Mouse (Mus musculus) kidney, postnatal 36 days (tissue): ENCODE data around the gene Pcyox1.

Experiments used
- DNase-seq, 2 experiments: peaks; one replicate each; pipeline ENCODE4 v3.0.0; 2021 to 2022; ENCODE audit warnings: mixed read lengths in 2 of 2

Gene Pcyox1

GRCm38 (mm10) chr6:86396581-86397256 is at the start of gene Pcyox1:
Pcyox1 (minus strand) TSS chr6:86397154.
- peak; percentile 89 to 94 for DNase-seq

DNA sequence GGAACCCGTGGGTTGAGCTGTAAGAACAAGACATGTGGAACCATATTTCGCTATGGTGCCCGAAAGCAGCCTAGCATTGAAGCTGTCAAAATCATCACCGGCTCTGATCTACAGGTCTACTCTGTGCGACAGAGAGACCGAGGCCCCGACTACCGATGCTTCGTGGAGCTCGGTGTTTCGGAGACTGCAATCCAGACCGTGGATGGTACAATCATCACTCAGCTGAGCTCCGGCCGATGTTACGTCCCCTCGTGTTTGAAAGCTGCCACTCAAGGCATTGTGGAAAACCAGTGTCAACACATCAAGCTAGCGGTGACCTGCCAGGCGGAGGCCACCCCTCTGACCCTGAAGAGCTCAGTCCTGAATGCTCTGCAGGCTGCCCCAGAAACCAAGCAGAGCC is 48.6 kb upstream of the Pcyox1 start:
- no peak for DNase-seq

- no peak for DNase-seq
Observed at GRCm38 (mm10) chr6:86441571-86441970, 44.6 kb upstream of the Pcyox1 start.

- no peak for DNase-seq
Observed at GRCm38 (mm10) chr6:86439531-86439930, 42.6 kb upstream of the Pcyox1 start.

DNA sequence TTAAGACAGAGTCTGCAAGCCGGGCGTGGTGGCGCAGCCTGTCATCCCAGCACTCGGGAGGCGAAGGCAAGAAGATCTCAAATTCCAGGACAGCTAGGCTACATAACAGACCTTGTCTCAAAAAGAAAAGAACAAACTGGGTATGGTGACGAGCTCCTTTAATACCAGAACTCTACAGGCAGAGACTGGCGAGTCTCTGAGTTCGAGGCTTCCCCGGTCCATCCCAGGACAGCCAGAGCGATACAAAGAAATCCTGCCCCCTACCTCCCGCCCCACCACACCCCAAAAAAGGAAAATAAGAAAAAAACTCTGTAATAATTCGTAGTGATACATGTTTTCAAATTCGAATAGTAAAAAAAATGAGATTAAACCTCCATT is 42.2 kb upstream of the Pcyox1 start:
- no peak for DNase-seq

GRCm38 (mm10) chr6:86438272-86439118 is 41.5 kb upstream of the Pcyox1 start, which contains the start of gene C87436:
C87436 (plus strand) TSS chr6:86438374.
- DNase-seq: peak; percentile 96 to 97

GRCm38 (mm10) chr6:86437711-86438110 is 40.8 kb upstream of the Pcyox1 start:
- peak; percentile 53 to 66 for DNase-seq

GRCm38 (mm10) chr6:86433696-86434095 is 36.7 kb upstream of the Pcyox1 start:
- no peak for DNase-seq

DNA sequence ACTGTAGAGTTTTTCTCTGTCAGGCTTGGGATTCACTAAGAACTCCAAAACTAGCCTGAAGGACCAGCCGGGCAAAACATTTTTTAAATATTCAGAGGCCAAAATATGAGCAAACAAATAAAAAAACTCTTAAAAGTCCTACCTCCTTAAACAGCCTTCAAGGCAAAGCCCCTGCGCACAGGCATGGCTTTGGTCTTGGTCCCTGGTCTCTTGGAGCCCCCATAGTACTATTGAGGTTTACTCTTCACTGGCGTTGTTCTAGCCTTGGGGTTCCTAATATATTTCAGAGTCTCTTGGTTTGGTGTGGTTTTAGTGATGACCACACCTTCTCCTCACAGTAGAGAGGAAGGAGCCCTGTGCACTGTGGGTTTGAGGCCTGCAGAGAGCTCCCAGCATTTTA is 34.6 kb upstream of the Pcyox1 start:
- no peak for DNase-seq

DNA sequence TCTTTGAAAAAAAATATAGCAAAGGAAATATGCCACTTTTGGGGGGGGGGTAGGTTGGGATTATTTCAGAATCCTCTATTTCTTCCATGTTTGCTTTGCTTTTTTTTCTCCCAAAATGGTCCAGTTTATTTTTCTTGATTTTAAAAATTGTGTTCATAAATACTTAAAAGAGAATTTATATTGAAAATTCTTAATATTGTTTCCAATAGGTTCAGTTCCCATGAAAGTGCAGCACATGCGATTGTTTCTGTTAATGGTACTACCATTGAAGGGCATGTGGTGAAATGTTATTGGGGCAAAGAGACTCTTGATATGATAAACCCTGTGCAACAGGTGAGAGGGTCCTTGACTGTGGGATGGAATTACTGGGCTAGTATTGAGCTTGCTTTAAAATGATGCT is 29.4 kb upstream of the Pcyox1 start, which contains the start of gene Gm44790:
TSS of gene Gm44790 (plus strand) at position 301 of the 400 bp plus-strand sequence.
- no peak for DNase-seq

GRCm38 (mm10) chr6:86420491-86420890 is 23.5 kb upstream of the Pcyox1 start:
- DNase-seq: no peak

DNA sequence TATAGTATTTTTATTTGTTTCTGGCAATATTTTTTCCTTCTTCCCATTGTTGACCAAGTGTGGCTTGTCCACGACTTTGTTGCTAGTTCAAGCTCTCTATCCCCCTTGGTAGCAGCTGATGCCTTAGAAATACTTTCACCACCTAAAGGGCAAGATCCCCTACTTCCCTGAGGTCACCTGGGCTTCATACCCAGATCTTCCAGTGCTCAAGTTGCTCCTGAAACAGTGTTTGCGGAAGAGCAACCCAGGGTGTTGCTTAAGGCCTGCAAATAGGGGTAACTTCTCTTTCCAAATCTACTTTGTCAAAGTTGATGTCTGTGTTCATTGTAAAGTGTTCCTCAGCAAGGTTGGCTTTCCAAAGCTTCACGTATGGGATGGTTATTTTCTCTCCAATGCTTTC is 22.3 kb upstream of the Pcyox1 start:
- DNase-seq: no peak

- DNase-seq: no peak
Observed at GRCm38 (mm10) chr6:86418711-86419110, 21.8 kb upstream of the Pcyox1 start.

GRCm38 (mm10) chr6:86406306-86406705 is 9.4 kb upstream of the Pcyox1 start:
- no peak for DNase-seq

GRCm38 (mm10) chr6:86404996-86405395 is 8.0 kb upstream of the Pcyox1 start:
- no peak for DNase-seq

DNA sequence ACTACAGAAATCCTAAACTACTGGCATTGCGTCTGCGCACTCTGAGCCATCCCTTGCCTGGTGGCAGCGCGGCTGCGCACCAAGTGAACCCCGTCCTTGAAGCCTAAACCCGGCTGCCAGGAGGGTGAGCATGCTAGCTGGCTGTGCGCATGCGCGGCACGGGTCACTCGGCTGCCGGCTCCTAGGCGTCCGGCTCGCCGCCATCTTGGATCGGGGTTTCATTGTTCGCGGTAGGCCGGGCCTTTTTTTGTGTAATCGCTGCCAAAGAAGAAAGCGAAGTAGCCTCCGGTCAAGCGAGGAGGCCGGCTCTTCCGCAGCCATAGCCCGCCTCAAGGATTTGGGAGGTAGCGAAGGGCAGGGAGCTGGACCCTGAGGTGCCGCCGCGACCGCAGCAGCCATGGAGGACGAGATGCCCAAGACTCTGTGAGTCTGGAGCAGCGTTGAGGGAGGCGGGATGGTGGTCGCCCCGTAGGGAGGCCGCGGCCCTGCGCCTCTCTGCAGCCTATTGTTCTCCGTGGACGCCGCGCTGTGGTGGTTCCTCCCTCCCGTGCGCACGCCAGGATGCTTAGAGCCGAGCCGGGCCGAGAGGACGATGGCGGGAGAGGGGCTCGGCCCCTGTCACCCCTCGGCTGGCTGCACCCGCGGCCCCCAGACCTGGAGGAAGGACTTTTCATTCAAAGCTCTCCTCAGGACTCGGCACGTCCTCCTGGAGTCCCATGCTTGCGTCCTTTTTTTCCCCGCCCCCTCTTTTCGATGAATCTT is 7.3 kb upstream of the Pcyox1 start, which contains the start of gene Tia1:
TSS of gene Tia1 (plus strand) at position 120 of the 762 bp plus-strand sequence.
- peak; percentile 97 to 98 for DNase-seq

DNA sequence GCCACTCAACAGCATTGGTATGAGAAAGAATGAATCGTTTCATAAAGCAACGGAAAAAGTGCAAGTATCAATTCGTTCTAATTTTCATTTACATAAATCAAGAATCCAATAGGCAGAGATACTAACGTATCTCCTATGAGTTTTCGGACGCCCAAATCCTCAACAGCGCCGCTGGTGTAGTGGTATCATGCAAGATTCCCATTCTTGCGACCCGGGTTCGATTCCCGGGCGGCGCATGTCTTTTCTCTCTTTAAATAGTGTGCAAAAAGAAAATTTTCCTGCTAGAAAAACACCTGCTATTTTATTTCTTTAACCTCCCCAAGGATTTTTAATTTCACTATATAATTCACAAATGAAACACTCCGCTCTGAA is 6.8 kb upstream of the Pcyox1 start:
- peak; percentile 85 to 89 for DNase-seq

GRCm38 (mm10) chr6:86402681-86403607 is 6.0 kb upstream of the Pcyox1 start:
- DNase-seq: no peak

- peak; percentile 89 to 92 for DNase-seq
Observed at GRCm38 (mm10) chr6:86400972-86401371, 4.0 kb upstream of the Pcyox1 start.

- no peak for DNase-seq
Observed at GRCm38 (mm10) chr6:86399995-86400394, 3.0 kb upstream of the Pcyox1 start.

DNA sequence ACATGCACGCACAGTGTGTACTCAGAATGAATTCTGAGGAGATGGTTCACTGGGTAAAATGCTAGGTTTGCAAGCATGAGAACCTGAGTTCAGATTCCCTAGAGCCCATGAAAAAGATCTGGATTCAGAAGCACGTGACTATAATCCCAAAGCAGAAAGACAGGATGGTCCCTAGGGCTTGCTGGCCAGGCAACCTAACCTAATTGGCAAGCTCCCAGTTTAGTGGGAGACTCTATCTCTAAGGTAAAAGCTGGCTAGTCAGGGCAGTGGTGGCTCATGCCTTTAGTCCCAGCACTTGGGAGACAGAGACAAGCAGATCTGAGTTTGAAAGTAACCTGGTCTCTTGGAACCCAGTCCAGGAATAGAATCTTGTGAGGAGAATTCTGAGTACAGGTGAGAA is 2.0 kb upstream of the Pcyox1 start:
- no peak for DNase-seq
